Mouse (Mus musculus): ENCODE results near the gene Lck. TPM values are rescaled to one million over a fixed set of nuclear protein-coding genes. Genes with fewer than 3 reads are reported as not detected.

Gene Lck
- polyA plus RNA-seq (2014; fragmentation: Illumina TruSeq; extraction: RNeasy Lipid Tissue Mini Kit (QIAGEN cat#74804); ENCODE audit: low read depth, low replicate concordance): 0.24 TPM

GRCm38 (mm10) chr4:129573430-129573829, at the start of gene Lck:
TSS of gene Lck (minus strand) at chr4:129573641.

GRCm38 (mm10) chr4:129618786-129619691, 45.6 kb upstream of the Lck start, which contains the start of gene Iqcc:
TSS of gene Iqcc (minus strand) at chr4:129619099.

GRCm38 (mm10) chr4:129614093-129614492, 40.7 kb upstream of the Lck start, which contains the start of gene Dcdc2b:
TSS of gene Dcdc2b (minus strand) at chr4:129614257.

GRCm38 (mm10) chr4:129600233-129601158, 27.1 kb upstream of the Lck start, which contains the start of the genes Eif3i and Tmem234:
TSS of gene Eif3i (minus strand) at chr4:129600648.
TSS of gene Tmem234 (plus strand) at chr4:129600668.

GRCm38 (mm10) chr4:129578466-129578865, 5.0 kb upstream of the Lck start, which contains the start of gene Fam167b:
TSS of gene Fam167b (minus strand) at chr4:129578549.

GRCm38 (mm10) chr4:129542592-129543141, 30.8 kb downstream of the Lck start, which contains the start of gene Hdac1:
TSS of gene Hdac1 (minus strand) at chr4:129542713.

GRCm38 (mm10) chr4:129513086-129513767, 60.2 kb downstream of the Lck start, which contains the start of gene Marcksl1:
TSS of gene Marcksl1 (plus strand) at chr4:129513581.

Other genes with a start within 250 kb of the Lck start
- 109 TPM for gene Rbbp4, start 238.3 kb downstream of the Lck start, polyA plus RNA-seq (2014; fragmentation: Illumina TruSeq; extraction: RNeasy Lipid Tissue Mini Kit (QIAGEN cat#74804); ENCODE audit: low read depth, low replicate concordance)
- gene Zbtb8os, start 237.9 kb downstream of the Lck start, polyA plus RNA-seq (2014; fragmentation: Illumina TruSeq; extraction: RNeasy Lipid Tissue Mini Kit (QIAGEN cat#74804); ENCODE audit: low read depth, low replicate concordance): 129 TPM
- gene Zbtb8a, start 195.5 kb downstream of the Lck start, polyA plus RNA-seq (2014; fragmentation: Illumina TruSeq; extraction: RNeasy Lipid Tissue Mini Kit (QIAGEN cat#74804); ENCODE audit: low read depth, low replicate concordance): 0.58 TPM
- not detected for gene Zbtb8b, start 132.8 kb downstream of the Lck start, polyA plus RNA-seq (2014; fragmentation: Illumina TruSeq; extraction: RNeasy Lipid Tissue Mini Kit (QIAGEN cat#74804); ENCODE audit: low read depth, low replicate concordance)
- 13.3 TPM for gene Bsdc1, start 112.1 kb downstream of the Lck start, polyA plus RNA-seq (2014; fragmentation: Illumina TruSeq; extraction: RNeasy Lipid Tissue Mini Kit (QIAGEN cat#74804); ENCODE audit: low read depth, low replicate concordance)
- not detected for gene Tssk3, start 82.6 kb downstream of the Lck start, polyA plus RNA-seq (2014; fragmentation: Illumina TruSeq; extraction: RNeasy Lipid Tissue Mini Kit (QIAGEN cat#74804); ENCODE audit: low read depth, low replicate concordance)
- not detected for gene Fam229a, start 82.5 kb downstream of the Lck start, polyA plus RNA-seq (2014; fragmentation: Illumina TruSeq; extraction: RNeasy Lipid Tissue Mini Kit (QIAGEN cat#74804); ENCODE audit: low read depth, low replicate concordance)
- 10.8 TPM for gene Marcksl1, start 60.1 kb downstream of the Lck start, polyA plus RNA-seq (2014; fragmentation: Illumina TruSeq; extraction: RNeasy Lipid Tissue Mini Kit (QIAGEN cat#74804); ENCODE audit: low read depth, low replicate concordance)
- gene Hdac1, start 30.9 kb downstream of the Lck start, polyA plus RNA-seq (2014; fragmentation: Illumina TruSeq; extraction: RNeasy Lipid Tissue Mini Kit (QIAGEN cat#74804); ENCODE audit: low read depth, low replicate concordance): 17.1 TPM
- gene Fam167b, start 4.9 kb upstream of the Lck start, polyA plus RNA-seq (2014; fragmentation: Illumina TruSeq; extraction: RNeasy Lipid Tissue Mini Kit (QIAGEN cat#74804); ENCODE audit: low read depth, low replicate concordance): 0.48 TPM
- 19.5 TPM for gene Eif3i, start 27.0 kb upstream of the Lck start, polyA plus RNA-seq (2014; fragmentation: Illumina TruSeq; extraction: RNeasy Lipid Tissue Mini Kit (QIAGEN cat#74804); ENCODE audit: low read depth, low replicate concordance)
- 29.8 TPM for gene Tmem234, start 27.0 kb upstream of the Lck start, polyA plus RNA-seq (2014; fragmentation: Illumina TruSeq; extraction: RNeasy Lipid Tissue Mini Kit (QIAGEN cat#74804); ENCODE audit: low read depth, low replicate concordance)
- gene Dcdc2b, start 40.6 kb upstream of the Lck start, polyA plus RNA-seq (2014; fragmentation: Illumina TruSeq; extraction: RNeasy Lipid Tissue Mini Kit (QIAGEN cat#74804); ENCODE audit: low read depth, low replicate concordance): not detected
- 5.0 TPM for gene Iqcc, start 45.5 kb upstream of the Lck start, polyA plus RNA-seq (2014; fragmentation: Illumina TruSeq; extraction: RNeasy Lipid Tissue Mini Kit (QIAGEN cat#74804); ENCODE audit: low read depth, low replicate concordance)
- gene Ccdc28b, start 50.3 kb upstream of the Lck start, polyA plus RNA-seq (2014; fragmentation: Illumina TruSeq; extraction: RNeasy Lipid Tissue Mini Kit (QIAGEN cat#74804); ENCODE audit: low read depth, low replicate concordance): 3.7 TPM
- 5.4 TPM for gene Txlna, start 67.4 kb upstream of the Lck start, polyA plus RNA-seq (2014; fragmentation: Illumina TruSeq; extraction: RNeasy Lipid Tissue Mini Kit (QIAGEN cat#74804); ENCODE audit: low read depth, low replicate concordance)
- gene Kpna6, start 99.1 kb upstream of the Lck start, polyA plus RNA-seq (2014; fragmentation: Illumina TruSeq; extraction: RNeasy Lipid Tissue Mini Kit (QIAGEN cat#74804); ENCODE audit: low read depth, low replicate concordance): 18.3 TPM
- gene Tmem39b, start 123.2 kb upstream of the Lck start, polyA plus RNA-seq (2014; fragmentation: Illumina TruSeq; extraction: RNeasy Lipid Tissue Mini Kit (QIAGEN cat#74804); ENCODE audit: low read depth, low replicate concordance): 0.29 TPM
- gene Khdrbs1, start 168.7 kb upstream of the Lck start, polyA plus RNA-seq (2014; fragmentation: Illumina TruSeq; extraction: RNeasy Lipid Tissue Mini Kit (QIAGEN cat#74804); ENCODE audit: low read depth, low replicate concordance): 35.8 TPM
- gene Ptp4a2, start 237.6 kb upstream of the Lck start, polyA plus RNA-seq (2014; fragmentation: Illumina TruSeq; extraction: RNeasy Lipid Tissue Mini Kit (QIAGEN cat#74804); ENCODE audit: low read depth, low replicate concordance): 353 TPM

Measured in liver, adult 10 weeks (tissue).